Mouse (Mus musculus): Measurements from ENCODE around the gene Smarcd2.

GRCm38 (mm10) chr11:106313533-106313932 is 40.8 kb upstream of the Smarcd2 start:
- TF ChIP-seq CTCF (IDR thresholded peaks at IDR 0.05; ENCODE audit: low read depth, low read length) (no peak), POLR2A (IDR thresholded peaks at IDR 0.05; ENCODE audit: borderline replicate concordance, low read depth, low read length) (no peak)

Data from bone marrow macrophage, adult 2 months (primary cell).